Mouse (Mus musculus): ENCODE measurements around the gene Alyref.

DNA sequence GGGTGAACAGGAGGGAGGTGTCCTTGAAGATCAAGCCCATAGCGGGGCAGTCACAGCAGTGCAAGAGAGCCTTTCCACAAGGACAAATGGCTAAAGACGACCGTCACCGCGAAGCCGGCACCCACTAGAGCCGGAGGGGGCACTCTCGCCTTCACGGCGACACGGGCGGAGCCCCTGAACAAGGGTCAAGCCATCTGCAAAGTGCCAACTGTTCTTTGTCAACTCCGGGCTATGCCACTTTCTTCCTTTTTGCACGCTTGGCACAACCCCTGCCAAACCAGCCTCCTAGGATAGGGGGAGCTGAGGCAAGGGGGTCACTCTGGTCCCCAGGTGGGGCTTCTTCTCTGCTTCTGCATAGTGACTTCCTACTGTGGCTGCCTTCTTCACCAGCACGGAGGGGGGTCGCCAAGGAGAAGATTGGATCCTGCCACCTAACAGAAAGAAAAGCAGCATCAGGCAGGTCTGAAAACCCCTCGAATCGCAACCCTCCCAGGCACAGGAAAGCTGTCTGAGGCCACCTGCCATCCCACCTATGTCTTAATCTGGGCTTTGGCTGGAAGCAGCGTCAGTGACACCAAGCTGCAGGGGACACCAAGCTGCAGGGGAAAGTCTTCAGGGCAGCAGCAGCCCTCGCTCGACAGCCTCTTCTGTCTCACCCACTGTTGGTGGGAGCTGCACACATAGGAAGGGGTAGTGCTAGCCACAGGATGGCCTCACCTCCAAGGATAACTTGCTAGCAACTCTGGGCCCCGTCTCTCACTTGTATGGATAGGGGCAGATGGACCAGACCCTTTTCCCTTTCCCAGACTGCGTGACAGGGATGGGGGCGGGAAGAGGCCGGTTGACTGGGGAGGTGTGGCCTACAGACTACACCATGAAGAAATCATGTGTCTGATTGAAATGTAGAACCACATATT lies 20.7 kb upstream of the Alyref start:
- TF ChIP-seq CTCF (conservative IDR thresholded peaks at IDR 0.05; ENCODE audit: low read length) = no peak
- TF ChIP-seq NANOG (IDR thresholded peaks at IDR 0.05; ENCODE audit: borderline replicate concordance, low read length) = no peak
- no peak for TF ChIP-seq POU5F1 (IDR thresholded peaks at IDR 0.05; ENCODE audit: borderline replicate concordance, low read length)
